Mouse (Mus musculus): Measurements from ENCODE around the gene Lrrc32.

DNA sequence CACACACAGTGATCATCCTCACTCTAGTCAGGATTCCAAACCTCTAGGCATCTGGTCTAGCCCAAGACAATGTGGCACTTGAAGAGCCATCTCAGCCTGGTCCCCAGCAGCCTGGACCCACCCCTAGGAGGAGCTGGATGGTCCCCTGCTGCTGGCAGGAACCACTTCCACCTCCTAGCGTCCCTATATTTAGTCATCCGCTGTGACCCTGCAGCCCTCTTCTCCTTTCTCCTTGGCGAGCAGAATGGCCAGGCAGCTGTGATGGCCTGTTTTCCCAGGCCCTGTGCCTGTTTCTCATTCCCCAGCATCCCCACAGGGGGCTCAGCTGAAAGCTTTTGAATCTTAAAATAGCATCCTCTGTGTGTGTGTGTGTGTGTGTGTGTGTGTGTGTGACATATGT is 59.8 kb downstream of the Lrrc32 start:
- TF ChIP-seq POLR2A (IDR thresholded peaks at IDR 0.05; ENCODE audit: borderline replicate concordance, insufficient read depth, low read length) (no peak), CTCF (IDR thresholded peaks at IDR 0.05; ENCODE audit: borderline replicate concordance, insufficient read depth, low read depth, low read length) (no peak)
